Mouse (Mus musculus): ENCODE results near the gene Esyt3. TPM values are rescaled to one million over a fixed set of nuclear protein-coding genes. Genes with fewer than 3 reads are reported as not detected.

Gene Esyt3
- total and polyA plus RNA-seq, 2 experiments from 2014 or later: 0.68 to 1.3 TPM

DNA sequence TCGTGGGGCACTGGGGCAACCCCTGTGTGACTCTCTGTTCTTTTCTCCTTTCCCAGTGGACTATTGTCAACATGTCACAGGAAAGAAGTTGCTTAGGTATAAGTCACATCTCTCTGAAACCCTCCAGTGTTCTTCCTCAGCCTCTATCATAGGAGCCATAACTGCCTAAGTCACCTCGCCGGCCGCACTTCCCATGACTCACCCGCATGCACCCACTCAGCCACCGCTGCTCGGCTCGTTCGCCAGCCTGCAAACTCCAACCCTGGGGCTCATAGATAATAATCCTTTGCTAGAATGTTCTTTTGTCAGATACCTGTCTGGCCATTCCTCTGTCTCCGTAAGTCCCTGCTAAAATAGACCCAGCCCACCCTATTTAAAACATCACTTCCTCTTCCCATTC is 33.2 kb upstream of the Esyt3 start:
- TF ChIP-seq CTCF (IDR thresholded peaks at IDR 0.05; ENCODE audit: low read depth): no peak
- H3K9ac ChIP-seq (replicated peaks; ENCODE audit: low read length): no peak overlapping the region
- no peak overlapping the region for H3K27ac ChIP-seq
- 94% methylated on average over 10 of the region's 10 CpGs for WGBS
- peaks cover 7% of the 10 kb centered on the region; the same call in 1 of the 2 replicates for H3K4me1 ChIP-seq (ENCODE audit: insufficient read depth, low read length)
- no peak overlapping the region for H3K4me2 ChIP-seq (ENCODE audit: low read depth, low read length)
- DNase-seq (ENCODE audit: low spot score) (no peak), ATAC-seq (no peak)
- no peaks in the 10 kb centered on the region for H3K9me3 ChIP-seq (ENCODE audit: low read length)
- no peaks in the 10 kb centered on the region for H3K27me3 ChIP-seq (ENCODE audit: insufficient read depth, low read length)
- H3K4me3 ChIP-seq (ENCODE audit: low read length): no peak overlapping the region
- peaks cover 6% of the 10 kb centered on the region; the same call in 1 of the 2 replicates for H3K36me3 ChIP-seq (ENCODE audit: insufficient read depth, low read length)

DNA sequence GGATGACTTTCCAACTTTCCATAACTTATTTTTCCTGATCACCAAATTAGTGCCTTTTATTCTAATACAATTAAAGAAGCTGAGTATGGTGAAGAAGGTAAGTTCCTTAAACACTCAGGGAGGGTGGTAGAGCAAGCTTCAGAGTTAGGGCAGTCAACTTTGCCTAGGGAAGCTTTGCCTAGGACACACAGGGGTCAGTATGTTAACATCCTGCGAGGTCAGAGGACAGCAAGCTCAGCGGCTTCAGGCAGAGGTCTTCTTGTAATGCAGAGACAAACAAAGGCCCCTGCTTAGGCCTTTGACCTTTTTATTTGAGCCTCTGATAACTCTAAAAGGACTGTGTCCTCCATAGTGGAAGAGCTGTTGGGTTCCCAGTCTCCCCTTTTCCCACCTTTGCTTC is 32.4 kb upstream of the Esyt3 start:
- Histone ChIP-seq H3K9ac (replicated peaks; ENCODE audit: low read length) (no peak overlapping the region), H3K9me3 (ENCODE audit: low read length) (no peaks in the 10 kb centered on the region), H3K4me3 (ENCODE audit: low read length) (no peak overlapping the region), H3K27ac (no peak overlapping the region), H3K4me1 (ENCODE audit: insufficient read depth, low read length) (peaks cover 7% of the 10 kb centered on the region; the same call in 1 of the 2 replicates), H3K27me3 (ENCODE audit: insufficient read depth, low read length) (no peaks in the 10 kb centered on the region), H3K4me2 (ENCODE audit: low read depth, low read length) (no peak overlapping the region), H3K36me3 (ENCODE audit: insufficient read depth, low read length) (peaks cover 6% of the 10 kb centered on the region; the same call in 1 of the 2 replicates)
- DNase-seq (ENCODE audit: low spot score) (no peak), ATAC-seq (no peak)
- TF ChIP-seq CTCF (IDR thresholded peaks at IDR 0.05; ENCODE audit: low read depth): no peak
- 38% methylated on average over 2 of the region's 2 CpGs for WGBS

DNA sequence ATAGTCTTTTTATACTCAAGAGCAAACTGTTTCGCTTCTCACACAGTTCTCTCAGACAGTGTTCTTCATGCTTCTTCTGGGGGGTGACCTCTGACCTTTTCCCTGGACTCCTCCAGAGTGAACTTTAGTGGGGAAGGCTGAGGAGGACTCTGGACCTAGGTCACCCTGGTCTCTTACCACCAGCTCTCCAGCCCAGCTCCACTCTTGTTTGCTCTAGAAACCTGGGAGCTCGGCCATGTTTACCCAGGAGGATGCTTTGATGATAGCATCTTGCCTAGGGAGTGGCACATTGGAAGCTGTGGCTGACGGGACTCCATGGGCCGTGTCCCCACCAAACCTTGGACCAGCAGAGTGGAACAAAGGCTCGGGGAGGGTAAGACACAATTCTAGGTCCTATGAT is 31.8 kb upstream of the Esyt3 start:
- ATAC-seq (no peak), DNase-seq (ENCODE audit: low spot score) (no peak)
- Histone ChIP-seq H3K9ac (replicated peaks; ENCODE audit: low read length) (no peak overlapping the region), H3K4me1 (ENCODE audit: insufficient read depth, low read length) (peaks cover 7% of the 10 kb centered on the region; the same call in 1 of the 2 replicates), H3K9me3 (ENCODE audit: low read length) (no peaks in the 10 kb centered on the region), H3K4me2 (ENCODE audit: low read depth, low read length) (no peak overlapping the region), H3K4me3 (ENCODE audit: low read length) (no peak overlapping the region), H3K36me3 (ENCODE audit: insufficient read depth, low read length) (peaks cover 6% of the 10 kb centered on the region; the same call in 1 of the 2 replicates), H3K27me3 (ENCODE audit: insufficient read depth, low read length) (no peaks in the 10 kb centered on the region), H3K27ac (no peak overlapping the region)
- no peak for TF ChIP-seq CTCF (IDR thresholded peaks at IDR 0.05; ENCODE audit: low read depth)
- WGBS: 73% methylated on average over 5 of the region's 5 CpGs

DNA sequence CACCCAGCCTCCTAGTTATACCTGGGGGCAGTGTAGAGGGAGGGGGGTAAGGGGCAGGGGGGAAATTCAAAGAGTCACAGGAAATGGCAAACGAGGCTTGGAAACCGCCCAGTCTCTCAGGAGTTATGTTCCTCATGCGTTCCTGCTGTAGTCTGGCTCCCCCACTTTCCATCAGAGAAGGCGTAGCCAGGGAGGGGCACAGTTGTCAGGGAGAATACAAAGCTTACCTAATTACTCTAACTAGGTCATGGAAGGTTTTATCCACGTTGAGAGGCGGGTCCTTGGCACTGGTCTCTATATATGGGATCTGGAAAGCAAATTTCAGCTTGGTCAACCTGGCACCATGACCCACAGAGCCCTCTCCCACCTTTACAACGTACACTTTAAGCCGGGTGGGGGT is 31.1 kb upstream of the Esyt3 start:
- Histone ChIP-seq H3K36me3 (ENCODE audit: insufficient read depth, low read length) (peaks cover 6% of the 10 kb centered on the region; the same call in 1 of the 2 replicates), H3K4me3 (ENCODE audit: low read length) (no peak overlapping the region), H3K27me3 (ENCODE audit: insufficient read depth, low read length) (no peaks in the 10 kb centered on the region), H3K27ac (peak overlapping the region; percentile 78; the same call in 1 of the 2 replicates), H3K9me3 (ENCODE audit: low read length) (no peaks in the 10 kb centered on the region), H3K4me1 (ENCODE audit: insufficient read depth, low read length) (peaks cover 7% of the 10 kb centered on the region; the same call in 1 of the 2 replicates), H3K9ac (replicated peaks; ENCODE audit: low read length) (no peak overlapping the region), H3K4me2 (ENCODE audit: low read depth, low read length) (no peak overlapping the region)
- TF ChIP-seq CTCF (IDR thresholded peaks at IDR 0.05; ENCODE audit: low read depth): no peak
- ATAC-seq (no peak), DNase-seq (ENCODE audit: low spot score) (no peak)
- 71% methylated on average over 8 of the region's 8 CpGs for WGBS

DNA sequence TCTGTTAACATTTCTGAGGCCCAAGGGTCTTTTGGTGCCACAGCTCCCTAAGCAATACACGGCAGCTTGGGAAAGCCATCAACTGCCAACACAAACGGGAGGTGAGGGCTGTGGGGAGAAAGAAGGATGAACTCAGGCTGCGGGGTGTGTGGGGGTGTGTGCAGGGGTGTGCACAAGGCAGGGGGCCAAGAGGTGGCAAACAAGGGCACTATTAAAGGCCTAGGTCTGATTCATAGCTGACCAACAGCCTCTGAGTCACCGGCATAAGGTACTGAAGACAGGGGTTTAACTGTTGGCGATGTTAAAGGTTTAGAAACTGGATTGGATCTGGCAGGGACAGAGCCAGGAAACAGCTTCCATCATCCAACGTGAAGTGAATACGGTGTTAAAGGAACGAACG is 30.5 kb upstream of the Esyt3 start:
- DNase-seq (ENCODE audit: low spot score): peak; percentile 13
- ATAC-seq: no peak
- H3K9ac ChIP-seq (replicated peaks; ENCODE audit: low read length): no peak overlapping the region
- no peak for TF ChIP-seq CTCF (IDR thresholded peaks at IDR 0.05; ENCODE audit: low read depth)
- H3K4me3 ChIP-seq (ENCODE audit: low read length): no peak overlapping the region
- H3K27me3 ChIP-seq (ENCODE audit: insufficient read depth, low read length): no peaks in the 10 kb centered on the region
- WGBS: 64% methylated on average over 9 of the region's 9 CpGs
- peak overlapping the region; percentile 78 for H3K27ac ChIP-seq
- H3K4me1 ChIP-seq (ENCODE audit: insufficient read depth, low read length): peaks cover 7% of the 10 kb centered on the region; the same call in 1 of the 2 replicates
- peaks cover 6% of the 10 kb centered on the region; the same call in 1 of the 2 replicates for H3K36me3 ChIP-seq (ENCODE audit: insufficient read depth, low read length)
- H3K4me2 ChIP-seq (ENCODE audit: low read depth, low read length): no peak overlapping the region
- no peaks in the 10 kb centered on the region for H3K9me3 ChIP-seq (ENCODE audit: low read length)

DNA sequence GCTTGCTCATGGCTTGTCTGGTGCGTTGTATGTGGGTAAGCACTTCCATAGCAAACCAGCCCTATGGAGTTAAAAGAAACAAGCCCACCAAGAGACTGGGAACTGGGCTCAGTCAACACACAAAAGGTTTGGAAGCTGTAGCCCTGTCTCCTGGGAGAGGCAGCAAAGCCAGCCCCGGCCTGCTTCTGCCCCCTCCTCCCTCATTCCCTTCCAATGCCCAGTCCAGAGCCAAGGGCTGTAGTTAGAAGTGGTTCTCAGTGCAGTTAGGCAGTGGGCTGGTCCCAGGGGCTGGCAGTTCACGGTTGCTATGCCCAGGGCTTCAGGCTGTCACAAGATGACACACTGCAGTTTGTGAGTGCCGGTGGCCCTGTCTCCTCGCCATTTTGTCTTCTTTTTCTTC is 29.7 kb upstream of the Esyt3 start:
- Histone ChIP-seq H3K4me1 (ENCODE audit: insufficient read depth, low read length) (peaks cover 7% of the 10 kb centered on the region; the same call in 1 of the 2 replicates), H3K4me2 (ENCODE audit: low read depth, low read length) (no peak overlapping the region), H3K36me3 (ENCODE audit: insufficient read depth, low read length) (peaks cover 6% of the 10 kb centered on the region; the same call in 1 of the 2 replicates), H3K9me3 (ENCODE audit: low read length) (no peaks in the 10 kb centered on the region), H3K4me3 (ENCODE audit: low read length) (no peak overlapping the region), H3K27ac (peak overlapping the region; percentile 78), H3K27me3 (ENCODE audit: insufficient read depth, low read length) (no peaks in the 10 kb centered on the region), H3K9ac (replicated peaks; ENCODE audit: low read length) (no peak overlapping the region)
- TF ChIP-seq CTCF (IDR thresholded peaks at IDR 0.05; ENCODE audit: low read depth): no peak
- WGBS: 40% methylated on average over 5 of the region's 5 CpGs
- ATAC-seq: peak; percentile 89
- DNase-seq (ENCODE audit: low spot score): peak; percentile 75

DNA sequence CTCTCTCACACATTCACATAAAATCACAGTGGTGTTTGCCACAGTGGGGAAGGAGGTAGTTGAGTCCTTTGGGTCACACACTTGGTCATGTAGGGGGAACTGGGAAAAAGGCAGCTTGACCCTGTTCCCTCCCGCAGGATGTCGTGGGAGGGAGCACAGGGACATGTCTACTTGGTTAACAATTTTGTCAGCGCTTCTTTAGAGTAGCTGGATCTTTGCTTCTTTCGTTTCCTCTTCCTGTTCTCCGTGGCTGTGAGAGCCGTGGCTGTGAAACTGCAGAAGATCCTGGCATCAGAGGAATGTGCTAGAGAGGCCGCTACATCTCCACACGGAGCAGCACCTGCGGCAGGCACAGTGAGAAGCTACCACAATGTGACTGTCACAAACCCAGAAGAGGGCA is 24.2 kb upstream of the Esyt3 start:
- Histone ChIP-seq H3K9me3 (ENCODE audit: low read length) (no peaks in the 10 kb centered on the region), H3K27ac (no peak overlapping the region), H3K4me3 (ENCODE audit: low read length) (no peak overlapping the region), H3K9ac (replicated peaks; ENCODE audit: low read length) (no peak overlapping the region), H3K27me3 (ENCODE audit: insufficient read depth, low read length) (no peaks in the 10 kb centered on the region), H3K36me3 (ENCODE audit: insufficient read depth, low read length) (no peaks in the 10 kb centered on the region), H3K4me2 (ENCODE audit: low read depth, low read length) (no peak overlapping the region), H3K4me1 (ENCODE audit: insufficient read depth, low read length) (no peaks in the 10 kb centered on the region)
- no peak for ATAC-seq
- TF ChIP-seq CTCF (IDR thresholded peaks at IDR 0.05; ENCODE audit: low read depth): no peak
- WGBS: 77% methylated on average over 9 of the region's 9 CpGs
- no peak for DNase-seq (ENCODE audit: low spot score)

Data from hindbrain, postnatal 0 days (tissue).